Comparison of ENCODE assay signal across 16 mouse cellular contexts in genomic region chrX:163879039-163879438, GRCm38 (mm10). TPM values are rescaled to one million over a fixed set of nuclear protein-coding genes. Genes with fewer than 3 reads are reported as not detected.
A peak's percentile ranks its signal among the peaks of the same experiment; 100 is the strongest.
DNase-seq lines count a peak whose midpoint lies in the region; ATAC-seq and TF ChIP-seq lines count a peak whose summit lies in the region.
"Had no signal": no experiment of that assay in that cellular context is flagged by ENCODE, and none has a peak within 500 bp of the region (broad histone marks: within the 10 kb centered on the region; RNA-seq: fewer than 3 reads in every experiment).

No protein-coding gene starts in this region.

- H3K36me3 ChIP-seq in heart, embryonic 14.5 days (ENCODE audit: control insufficient read depth, insufficient read depth, low read length), result no peaks in the 10 kb centered on the region
- H3K36me3 ChIP-seq: embryonic facial prominence, embryonic 13.5 days; forebrain, embryonic 10.5 days; hindbrain, embryonic 13.5 days had no signal

- H3K4me2 ChIP-seq in heart, embryonic 14.5 days (ENCODE audit: low read length), result peak overlapping the region; percentile 29
- H3K4me2 ChIP-seq: embryonic facial prominence, embryonic 13.5 days; hindbrain, embryonic 13.5 days had no signal

- H3K4me3 ChIP-seq in gastrocnemius, adult 2 months, result no peak overlapping the region
- no peak overlapping the region for H3K4me3 ChIP-seq in heart, embryonic 14.5 days (ENCODE audit: control insufficient read depth in 1 of 2, insufficient read depth in 1 of 2, low read depth in 1 of 2, low read length in 2 of 2)
- H3K4me3 ChIP-seq: embryonic facial prominence, embryonic 13.5 days; erythroblast, embryonic 14.5 days; forebrain, embryonic 10.5 days; hindbrain, embryonic 13.5 days had no signal

- no peak for ATAC-seq in heart, embryonic 14.5 days (ENCODE audit: insufficient number of reproducible peaks, insufficient read depth, low FRiP score, low read depth)
- ATAC-seq in megakaryocyte, adult 5-6 weeks (ENCODE audit: poor library complexity, severe bottlenecking), result peak; percentile 23; the same call in 1 of the 2 replicates
- ATAC-seq: forebrain, embryonic 14.5 days; hindbrain, postnatal 0 days had no signal

- peak overlapping the region; percentile 63 for H3K27ac ChIP-seq in gastrocnemius, adult 2 months
- no peak overlapping the region; a peak in 1 of 4 replicates for H3K27ac ChIP-seq in heart, embryonic 14.5 days (replicated peaks in 1 of 2; ENCODE audit: control insufficient read depth in 1 of 2, insufficient read depth in 1 of 2, low read depth in 2 of 2, low read length in 2 of 2)
- H3K27ac ChIP-seq: embryonic facial prominence, embryonic 13.5 days; hindbrain, embryonic 13.5 days; hindbrain, postnatal 0 days; kidney, postnatal 0 days had no signal

- intact Hi-C loops in gastrocnemius, adult 2 months (cut with DNase I), result no loop called here
- intact Hi-C loops in heart, postnatal 14 days (cut with DNase I), result no loop called here

- H3K9ac ChIP-seq in heart, embryonic 14.5 days (ENCODE audit: low read length), result no peak overlapping the region
- H3K9ac ChIP-seq: embryonic facial prominence, embryonic 13.5 days; hindbrain, embryonic 13.5 days had no signal

- H3K9me3 ChIP-seq in heart, embryonic 14.5 days (ENCODE audit: control insufficient read depth, low read length), result no peaks in the 10 kb centered on the region
- H3K9me3 ChIP-seq: embryonic facial prominence, embryonic 13.5 days; forebrain, embryonic 10.5 days; hindbrain, embryonic 13.5 days had no signal

- no peaks in the 10 kb centered on the region for H3K27me3 ChIP-seq in heart, embryonic 14.5 days (ENCODE audit: control insufficient read depth, insufficient read depth, low read length)

- peaks cover 3 to 4% of the 10 kb centered on the region in 2 experiments; a peak in 2 of 4 replicates for H3K4me1 ChIP-seq in heart, embryonic 14.5 days (ENCODE audit: control insufficient read depth in 2 of 2, insufficient read depth in 2 of 2, low read length in 2 of 2)
- H3K4me1 ChIP-seq: forebrain, embryonic 10.5 days; hindbrain, embryonic 13.5 days had no signal

- TF ChIP-seq CTCF in gastrocnemius, adult 2 months (IDR thresholded peaks at IDR 0.05), result no peak

- 39% methylated on average over 6 of the region's 6 CpGs for WGBS in heart, embryonic 14.5 days

- DNase-seq in gastrocnemius, adult 2 months, result no peak
- DNase-seq in gastrocnemius, adult 18-20 months (ENCODE audit: low spot score), result no peak
- no peak for DNase-seq in heart, postnatal 14 days
- DNase-seq in MN1 (ENCODE audit: low spot score), result peak; percentile 73
- DNase-seq in cerebellum, postnatal 10 days, result no peak
- DNase-seq: embryo, embryonic 11 days; kidney, adult 11 months had no signal

RNA-seq across cellular contexts. Expression of gene Ap1s2, which starts 29.8 kb away (rescaled TPM):
- total RNA-seq in gastrocnemius, adult 2 months (2021), result 10 to 100 TPM; 25.9 to 32.3 TPM
- 10 to 100 TPM; 23.0 to 33.9 TPM for total RNA-seq in gastrocnemius, adult 18-20 months (2021)
- 20.5 and 22.0 TPM in 2 replicates for polyA plus RNA-seq in heart, embryonic 14.5 days (2014; fragmentation: Nextera tagmentation; extraction: Ambion mirVana)
- 10 to 100 TPM; 17.8 to 19.8 TPM for total RNA-seq in heart, postnatal 14 days (2021)
- total RNA-seq in megakaryocyte, adult 5-6 weeks (2015), result 353 and 406 TPM in 2 replicates
- total RNA-seq in megakaryocyte, adult 5-6 weeks (2017), result 207 and 221 TPM in 2 replicates

Comparison
In these comparisons a context has a peak if more than half of its experiments do, and no peak if none do; other contexts are left out.
1. RNA of gene Ap1s2, which starts 29.8 kb away (total RNA-seq): 207 to 406 TPM in megakaryocyte, adult 5-6 weeks; 23.0 to 33.9 TPM in gastrocnemius, adult 18-20 months, 25.9 to 32.3 TPM in gastrocnemius, adult 2 months and 17.8 to 19.8 TPM in heart, postnatal 14 days; every median in the first group is over 4 times any median in the second.